Mouse (Mus musculus) natural killer cell, adult 2 months (primary cell): ENCODE results near the gene Runx2.

Experiments
- DNase-seq, 2 experiments: peaks; one replicate each; pipeline ENCODE4 v3.0.0; 2022; ENCODE audit warnings: low spot score in 2 of 2

The Runx2 gene

GRCm38 (mm10) chr17:44623707-44624106 lies 190.9 kb downstream of the Runx2 start:
- DNase-seq, result no peak

GRCm38 (mm10) chr17:44623271-44623670 lies 191.3 kb downstream of the Runx2 start:
- DNase-seq, result no peak

GRCm38 (mm10) chr17:44620456-44620855 lies 194.1 kb downstream of the Runx2 start:
- DNase-seq, result no peak

GRCm38 (mm10) chr17:44618691-44619090 lies 195.9 kb downstream of the Runx2 start:
- DNase-seq, result no peak

GRCm38 (mm10) chr17:44618175-44618574 lies 196.4 kb downstream of the Runx2 start:
- DNase-seq, result no peak

GRCm38 (mm10) chr17:44617741-44618140 lies 196.9 kb downstream of the Runx2 start:
- no peak for DNase-seq

GRCm38 (mm10) chr17:44613716-44614715 lies 200.6 kb downstream of the Runx2 start:
- no peak for DNase-seq

- DNase-seq, result no peak
These were observed 202.0 kb downstream of the Runx2 start for GRCm38 (mm10) chr17:44612641-44613040.

GRCm38 (mm10) chr17:44612002-44612401 lies 202.6 kb downstream of the Runx2 start:
- DNase-seq, result no peak

- no peak for DNase-seq
These were observed 203.1 kb downstream of the Runx2 start for GRCm38 (mm10) chr17:44611543-44611942.

- no peak for DNase-seq
These were observed 203.8 kb downstream of the Runx2 start for GRCm38 (mm10) chr17:44610828-44611227.

GRCm38 (mm10) chr17:44609897-44610641 lies 204.5 kb downstream of the Runx2 start:
- no peak for DNase-seq

GRCm38 (mm10) chr17:44609356-44609755 lies 205.2 kb downstream of the Runx2 start:
- no peak for DNase-seq

- peak; percentile 8 to 24 for DNase-seq
These were observed 205.7 kb downstream of the Runx2 start for GRCm38 (mm10) chr17:44608907-44609306.

GRCm38 (mm10) chr17:44607383-44607782 lies 207.2 kb downstream of the Runx2 start:
- peak in 1 of 2 experiments; percentile 10 for DNase-seq

- no peak for DNase-seq
These were observed 208.4 kb downstream of the Runx2 start for GRCm38 (mm10) chr17:44606245-44606644.

GRCm38 (mm10) chr17:44605749-44606148 lies 208.8 kb downstream of the Runx2 start:
- no peak for DNase-seq

GRCm38 (mm10) chr17:44603170-44603569 lies 211.4 kb downstream of the Runx2 start:
- no peak for DNase-seq

- DNase-seq, result no peak
These were observed 213.1 kb downstream of the Runx2 start for GRCm38 (mm10) chr17:44601317-44602021.

- no peak for DNase-seq
These were observed 214.7 kb downstream of the Runx2 start for GRCm38 (mm10) chr17:44599856-44600255.

GRCm38 (mm10) chr17:44599132-44599531 lies 215.5 kb downstream of the Runx2 start:
- DNase-seq, result no peak
